Mouse (Mus musculus) CH12.LX (cell line): ENCODE data around the gene Olfm3. TPM values are rescaled to one million over a fixed set of nuclear protein-coding genes. Genes with fewer than 3 reads are reported as not detected.

ENCODE experiments used
- DNase-seq: peaks from one replicate; pipeline ENCODE4 v3.0.0-alpha.2; 2013; ENCODE audit errors: extremely low read depth
- H3K27ac ChIP-seq: 2 replicates; pipeline ENCODE4 v1.5.1; 2012; ENCODE audit warnings: low read depth, mild to moderate bottlenecking, control low read depth, moderate library complexity; ENCODE audit not compliant: insufficient read depth
- H3K27me3 ChIP-seq: replicated peaks from 2 replicates; pipeline ENCODE3; 2012; ENCODE audit warnings: inconsistent platforms
- H3K36me3 ChIP-seq, 2 experiments: replicated peaks in 1 of 2; 2 replicates each; pipeline versions ENCODE3 to v1.6.1; 2012; ENCODE audit warnings: inconsistent platforms in 1 of 2, low read length in 1 of 2, mild to moderate bottlenecking in 1 of 2, mixed read lengths in 1 of 2, moderate library complexity in 1 of 2; ENCODE audit not compliant: control insufficient read depth in 1 of 2, insufficient read depth in 1 of 2
- H3K4me1 ChIP-seq, 2 experiments: 2 replicates each; pipeline ENCODE4 v1.6.1; 2012; ENCODE audit warnings: inconsistent platforms in 1 of 2, moderate library complexity in 1 of 2; ENCODE audit not compliant: insufficient read depth in 2 of 2, control insufficient read depth in 1 of 2
- H3K4me2 ChIP-seq: 2 replicates; pipeline ENCODE4 v1.6.1; 2012; ENCODE audit warnings: low read depth, mild to moderate bottlenecking, control low read depth; ENCODE audit not compliant: poor library complexity, insufficient read depth, severe bottlenecking
- H3K4me3 ChIP-seq, 3 experiments: fragments of 150-350 bp in 1 of 3; sonication (generic) in 1 of 3; replicated peaks in 1 of 3; 2 replicates each; pipeline versions ENCODE3 to v1.5.1; 2011 to 2012; ENCODE audit warnings: low read depth in 2 of 3, low read length in 2 of 3, mild to moderate bottlenecking in 2 of 3, moderate library complexity in 2 of 3, control low read depth in 1 of 3, improper control_type of control experiment in 1 of 3, inconsistent platforms in 1 of 3, mixed read lengths in 1 of 3; ENCODE audit not compliant: poor library complexity in 1 of 3
- H3K79me2 ChIP-seq: replicated peaks from 2 replicates; pipeline ENCODE4 v1.6.1; 2012; ENCODE audit warnings: mild to moderate bottlenecking, moderate library complexity; ENCODE audit not compliant: control insufficient read depth, poor library complexity, insufficient read depth, severe bottlenecking; ENCODE audit errors: extremely low read depth
- H3K9ac ChIP-seq: 2 replicates; pipeline ENCODE4 v1.6.1; 2012; ENCODE audit warnings: low read depth, mild to moderate bottlenecking, control low read depth, moderate library complexity; ENCODE audit not compliant: insufficient read depth
- H3K9me3 ChIP-seq: replicated peaks from 2 replicates; pipeline ENCODE3; 2012; ENCODE audit warnings: low read length, inconsistent platforms, mixed read lengths
- CHD2 ChIP-seq: IDR thresholded peaks from 2 replicates; pipeline ENCODE4 v1.6.1; 2011; ENCODE audit warnings: low read length, improper control_type of control experiment
- CTCF ChIP-seq, 2 experiments: IDR thresholded peaks in 1 of 2; conservative IDR thresholded peaks in 1 of 2; 2 replicates each; pipeline ENCODE4 v1.5.1; 2011 to 2012; ENCODE audit warnings: low read depth in 2 of 2, low read length in 2 of 2, improper control_type of control experiment in 1 of 2, inconsistent platforms in 1 of 2, mild to moderate bottlenecking in 1 of 2, moderate library complexity in 1 of 2
- ELF1 ChIP-seq: IDR thresholded peaks from 2 replicates; pipeline ENCODE4 v1.6.1; 2014; ENCODE audit warnings: low read depth, mild to moderate bottlenecking, inconsistent platforms, low read length, improper control_type of control experiment
- EP300 ChIP-seq: IDR thresholded peaks from 2 replicates; pipeline ENCODE4 v1.6.1; 2011; ENCODE audit warnings: low read length, improper control_type of control experiment
- ETS1 ChIP-seq: conservative IDR thresholded peaks from 2 replicates; pipeline ENCODE4 v1.6.1; 2012; ENCODE audit warnings: low read depth, mild to moderate bottlenecking, inconsistent platforms, low read length, improper control_type of control experiment, moderate library complexity
- HCFC1 ChIP-seq: IDR thresholded peaks from 2 replicates; pipeline ENCODE4 v1.6.1; 2012; ENCODE audit warnings: low read depth, mild to moderate bottlenecking, inconsistent platforms, low read length, improper control_type of control experiment
- IRF4 ChIP-seq: IDR thresholded peaks from 2 replicates; pipeline ENCODE4 v1.6.1; 2014; ENCODE audit warnings: low read depth, mild to moderate bottlenecking, inconsistent platforms, low read length, improper control_type of control experiment
- JUN ChIP-seq: IDR thresholded peaks from 2 replicates; pipeline ENCODE4 v1.6.1; 2011; ENCODE audit warnings: low read depth, mild to moderate bottlenecking, low read length, improper control_type of control experiment, moderate library complexity; ENCODE audit not compliant: insufficient read depth
- JUND ChIP-seq: conservative IDR thresholded peaks from 2 replicates; pipeline ENCODE4 v1.6.1; 2011; ENCODE audit warnings: low read depth, low read length, improper control_type of control experiment
- MAFK ChIP-seq: IDR thresholded peaks from 2 replicates; pipeline ENCODE4 v1.6.1; 2011; ENCODE audit warnings: low read length, improper control_type of control experiment; ENCODE audit not compliant: insufficient replicate concordance
- MXI1 ChIP-seq: IDR thresholded peaks from 2 replicates; pipeline ENCODE4 v1.6.1; 2011; ENCODE audit warnings: mild to moderate bottlenecking, low read depth, low read length, improper control_type of control experiment
- MYC ChIP-seq: IDR thresholded peaks from 2 replicates; pipeline ENCODE4 v1.6.1; 2011; ENCODE audit warnings: low read depth, mild to moderate bottlenecking, improper control_type of control experiment, low read length
- NRF1 ChIP-seq: IDR thresholded peaks from 2 replicates; pipeline ENCODE4 v1.6.1; 2014; ENCODE audit warnings: low read depth, mild to moderate bottlenecking, inconsistent platforms, low read length, improper control_type of control experiment, moderate library complexity
- POLR2A ChIP-seq: IDR thresholded peaks from 2 replicates; pipeline ENCODE4 v1.6.1; 2011; ENCODE audit warnings: low read depth, mild to moderate bottlenecking, improper control_type of control experiment, low read length
- POLR2AphosphoS2 ChIP-seq: IDR thresholded peaks from 2 replicates; pipeline ENCODE4 v1.6.1; 2011; ENCODE audit warnings: low read depth, low read length, improper control_type of control experiment
- RCOR1 ChIP-seq: conservative IDR thresholded peaks from 2 replicates; pipeline ENCODE4 v1.6.1; 2012; ENCODE audit warnings: low read depth, mild to moderate bottlenecking, inconsistent platforms, low read length, improper control_type of control experiment
- SIN3A ChIP-seq: IDR thresholded peaks from 2 replicates; pipeline ENCODE4 v1.6.1; 2012; ENCODE audit warnings: low read length, improper control_type of control experiment, inconsistent platforms
- TBP ChIP-seq: conservative IDR thresholded peaks from 2 replicates; pipeline ENCODE4 v1.6.1; 2011; ENCODE audit warnings: low read depth, low read length, improper control_type of control experiment
- TCF12 ChIP-seq: IDR thresholded peaks from 2 replicates; pipeline ENCODE4 v1.6.1; 2014; ENCODE audit warnings: low read depth, mild to moderate bottlenecking, inconsistent platforms, low read length, improper control_type of control experiment
- USF1 ChIP-seq: IDR thresholded peaks from 2 replicates; pipeline ENCODE4 v1.6.1; 2014; ENCODE audit warnings: low read depth, mild to moderate bottlenecking, inconsistent platforms, low read length, improper control_type of control experiment
- USF2 ChIP-seq: conservative IDR thresholded peaks from 2 replicates; pipeline ENCODE4 v1.6.1; 2011; ENCODE audit warnings: low read depth, low read length, improper control_type of control experiment
- ZMIZ1 ChIP-seq: IDR thresholded peaks from 2 replicates; pipeline ENCODE4 v1.6.1; 2012; ENCODE audit warnings: low read depth, mild to moderate bottlenecking, inconsistent platforms, low read length, improper control_type of control experiment
- ZNF384 ChIP-seq: IDR thresholded peaks from 2 replicates; pipeline ENCODE4 v1.6.1; 2012; ENCODE audit warnings: low read depth, low read length, improper control_type of control experiment, inconsistent platforms
- dilution Hi-C: fragments of 300-500 bp; cut with MboI; formaldehyde crosslinking; loops from 2 replicates; pipeline ENCODE4 v1.14.3; 2020; ENCODE audit warnings: low sequenced_read_pairs; ENCODE audit not compliant: extremely low pct_unique_long_range_greater_than_20kb, extremely low pct_ligation_motif_present
- in situ Hi-C: fragments of 300-500 bp; cut with MboI; formaldehyde crosslinking; loops from 3 replicates; pipeline ENCODE4 v1.14.3; 2019; ENCODE audit warnings: low sequenced_read_pairs, low pct_ligation_motif_present, low pct_unique_long_range_greater_than_20kb, mixed read lengths
- polyA plus RNA-seq: library from polyadenylated mRNA; unstranded; fragments of >175 nt; gene quantifications from 2 replicates; pipeline ENCODE4 v1.2.1, GENCODE M21; 2012; ENCODE audit warnings: low read depth; ENCODE audit not compliant: insufficient read length
- total RNA-seq, 2 experiments: library from RNA; depleted of rRNA; stranded (reverse); fragments of 300-350 nt in 1 of 2; fragments of >200 nt in 1 of 2; gene quantifications; 2 replicates each; pipeline ENCODE4 v1.2.3; 2012 to 2014

Olfm3 gene
- total and polyA plus RNA-seq, 3 experiments: not detected

GRCm38 (mm10) chr3:114995956-114996355 lies 92.1 kb downstream of the Olfm3 start:
- H3K27me3 ChIP-seq: no peaks in the 10 kb centered on the region
- TF ChIP-seq HCFC1 (no peak), USF1 (no peak), MYC (no peak), JUN (no peak), JUND (no peak), ZNF384 (no peak), MAFK (no peak), ELF1 (no peak), EP300 (no peak), MXI1 (no peak), IRF4 (no peak), POLR2AphosphoS2 (no peak)
- TF ChIP-seq, all 38 proteins: peak for 0
- dilution Hi-C loops: no loop called here
- no peaks in the 10 kb centered on the region for H3K9me3 ChIP-seq
- no peak for DNase-seq
- no peak overlapping the region for H3K9ac ChIP-seq
- H3K4me1 ChIP-seq: no peaks in the 10 kb centered on the region
- no peaks in the 10 kb centered on the region for H3K36me3 ChIP-seq
- H3K4me2 ChIP-seq: no peak overlapping the region
- H3K27ac ChIP-seq: no peak overlapping the region
- in situ Hi-C loops: no loop called here
- H3K4me3 ChIP-seq: no peak overlapping the region
- H3K79me2 ChIP-seq: no peaks in the 10 kb centered on the region

- in situ Hi-C loops: no loop called here
- H3K4me2 ChIP-seq: no peak overlapping the region
These were observed 123.7 kb downstream of the Olfm3 start for GRCm38 (mm10) chr3:115027560-115027959.

More at GRCm38 (mm10) chr3:115027560-115027959, 123.7 kb downstream of the Olfm3 start:
- H3K4me1 ChIP-seq: no peaks in the 10 kb centered on the region
- no peak for DNase-seq
- dilution Hi-C loops: no loop called here
- TF ChIP-seq CHD2: no peak
- no peak for TF ChIP-seq SIN3A
- no peak for TF ChIP-seq CTCF (conservative IDR thresholded peaks at IDR 0.05 in 1 of 2, IDR thresholded peaks at IDR 0.05 in 1 of 2; ENCODE audit: low read depth in 2 of 2, low read length in 2 of 2)
- TF ChIP-seq NRF1: no peak
- TF ChIP-seq RCOR1: no peak
- TF ChIP-seq POLR2A: no peak
- no peak for TF ChIP-seq EP300
- TF ChIP-seq USF2: no peak
- TF ChIP-seq ETS1: no peak
- no peak for TF ChIP-seq TBP
- no peak for TF ChIP-seq TCF12
- no peak for TF ChIP-seq ZNF384
- TF ChIP-seq ZMIZ1: no peak
- TF ChIP-seq MYC: no peak
- TF ChIP-seq, all 38 proteins: peak for 0
- Histone ChIP-seq H3K27ac (no peak overlapping the region), H3K79me2 (no peaks in the 10 kb centered on the region), H3K36me3 (no peaks in the 10 kb centered on the region), H3K27me3 (no peaks in the 10 kb centered on the region), H3K4me3 (no peak overlapping the region), H3K9ac (no peak overlapping the region), H3K9me3 (no peaks in the 10 kb centered on the region)
